In genomic region chr7:3414888-3415287, GRCm38 (mm10) we compare ENCODE assay signal across 8 mouse cellular contexts. TPM values are rescaled to one million over a fixed set of nuclear protein-coding genes. Genes with fewer than 3 reads are reported as not detected.
A peak's percentile ranks its signal among the peaks of the same experiment; 100 is the strongest.
DNase-seq lines count a peak whose midpoint lies in the region; ATAC-seq and TF ChIP-seq lines count a peak whose summit lies in the region.

No protein-coding gene starts in this region.

- H3K27me3 ChIP-seq in spleen, adult 2 months (ENCODE audit: control insufficient read depth, insufficient read depth, low read length), result peaks cover 27% of the 10 kb centered on the region
- peaks cover 92% of the 10 kb centered on the region for H3K27me3 ChIP-seq in embryonic facial prominence, embryonic 13.5 days
- peaks cover 72% of the 10 kb centered on the region for H3K27me3 ChIP-seq in hindbrain, embryonic 12.5 days
- H3K27me3 ChIP-seq in liver, embryonic 12.5 days (replicated peaks), result peaks cover 95% of the 10 kb centered on the region

- H3K4me1 ChIP-seq in spleen, adult 2 months (ENCODE audit: control insufficient read depth, insufficient read depth, insufficient read length), result peaks cover 4% of the 10 kb centered on the region
- peaks cover 15% of the 10 kb centered on the region for H3K4me1 ChIP-seq in embryonic facial prominence, embryonic 13.5 days
- H3K4me1 ChIP-seq in hindbrain, embryonic 12.5 days, result peaks cover 25% of the 10 kb centered on the region
- peaks cover 18% of the 10 kb centered on the region for H3K4me1 ChIP-seq in liver, embryonic 12.5 days

- no peak for DNase-seq in spleen, adult 2 months (ENCODE audit: low read depth in 1 of 2, low spot score in 2 of 2)
- no peak for DNase-seq in spleen, adult 12 weeks (ENCODE audit: low spot score)
- DNase-seq in neural tube, embryonic 10.5 days (ENCODE audit: extremely low spot score, low spot score), result peak; percentile 60
- no peak for DNase-seq in thymus, postnatal 0 days (ENCODE audit: low spot score)

- no peak for ATAC-seq in embryonic facial prominence, embryonic 13.5 days (ENCODE audit: insufficient number of reproducible peaks, insufficient read depth, low FRiP score, low TSS enrichment, low read depth)
- no peak for ATAC-seq in hindbrain, embryonic 12.5 days (ENCODE audit: low FRiP score)
- no peak for ATAC-seq in liver, embryonic 12.5 days
- no peak for ATAC-seq in CD4-positive, CD25-positive, alpha-beta regulatory T cell, adult 4 months

- TF ChIP-seq CTCF in spleen, adult 2 months (IDR thresholded peaks at IDR 0.05; ENCODE audit: extremely low read depth, insufficient read depth, insufficient read length, insufficient replicate concordance), result no peak

- 3% methylated on average over 47 of the region's 47 CpGs for WGBS in spleen, adult 2 months
- WGBS in embryonic facial prominence, embryonic 13.5 days, result under 1% methylated on average over 47 of the region's 47 CpGs
- WGBS in hindbrain, embryonic 12.5 days, result under 1% methylated on average over 46 of the region's 47 CpGs
- 2% methylated on average over 47 of the region's 47 CpGs for WGBS in liver, embryonic 12.5 days (ENCODE audit: insufficient replicate concordance)

- H3K4me3 ChIP-seq in spleen, adult 2 months (ENCODE audit: extremely low read depth, insufficient read depth, insufficient read length), result peak overlapping the region; percentile 38; the same call in 1 of the 2 replicates
- H3K4me3 ChIP-seq in embryonic facial prominence, embryonic 13.5 days, result peak overlapping the region; percentile 59
- H3K4me3 ChIP-seq in hindbrain, embryonic 12.5 days, result peak overlapping the region; percentile 62
- H3K4me3 ChIP-seq in liver, embryonic 12.5 days, result peak overlapping the region; percentile 52

- H3K4me2 ChIP-seq in embryonic facial prominence, embryonic 13.5 days, result peak overlapping the region; percentile 98
- H3K4me2 ChIP-seq in hindbrain, embryonic 12.5 days (replicated peaks), result peak overlapping the region; percentile 97
- peak overlapping the region; percentile 76 for H3K4me2 ChIP-seq in liver, embryonic 12.5 days

- H3K9me3 ChIP-seq in embryonic facial prominence, embryonic 13.5 days, result no peaks in the 10 kb centered on the region
- no peaks in the 10 kb centered on the region for H3K9me3 ChIP-seq in hindbrain, embryonic 12.5 days (replicated peaks)
- H3K9me3 ChIP-seq in liver, embryonic 12.5 days (replicated peaks), result no peaks in the 10 kb centered on the region

- no peak for TF ChIP-seq POLR2A in spleen, adult 2 months (IDR thresholded peaks at IDR 0.05; ENCODE audit: low read depth, low read length)

- H3K36me3 ChIP-seq in spleen, adult 2 months (ENCODE audit: control insufficient read depth, insufficient read depth, low read length), result no peaks in the 10 kb centered on the region
- no peaks in the 10 kb centered on the region for H3K36me3 ChIP-seq in embryonic facial prominence, embryonic 13.5 days
- no peaks in the 10 kb centered on the region for H3K36me3 ChIP-seq in hindbrain, embryonic 12.5 days
- no peaks in the 10 kb centered on the region for H3K36me3 ChIP-seq in liver, embryonic 12.5 days

- H3K27ac ChIP-seq in spleen, adult 2 months (ENCODE audit: insufficient read depth, low read length), result no peak overlapping the region
- H3K27ac ChIP-seq in embryonic facial prominence, embryonic 13.5 days, result no peak overlapping the region
- H3K27ac ChIP-seq in hindbrain, embryonic 12.5 days, result no peak overlapping the region
- no peak overlapping the region for H3K27ac ChIP-seq in liver, embryonic 12.5 days

- peak overlapping the region; percentile 70 for H3K9ac ChIP-seq in embryonic facial prominence, embryonic 13.5 days
- H3K9ac ChIP-seq in hindbrain, embryonic 12.5 days, result peak overlapping the region; percentile 70
- no peak overlapping the region for H3K9ac ChIP-seq in liver, embryonic 12.5 days

RNA-seq across cellular contexts. Expression of gene Cacng6, which starts 9.1 kb away (rescaled TPM):
- polyA plus RNA-seq in spleen, adult 2 months (2012; rRNA removed), result 0.11 and 0.15 TPM in 2 replicates
- polyA plus RNA-seq in embryonic facial prominence, embryonic 13.5 days (2015; fragmentation: Nextera tagmentation; extraction: Ambion mirVana), result 0.46 and 0.67 TPM in 2 replicates
- 0.27 and 1.4 TPM in 2 replicates for polyA plus RNA-seq in hindbrain, embryonic 12.5 days (2016; fragmentation: Nextera tagmentation; extraction: Ambion mirVana)
- 0.14 and 0.17 TPM in 2 replicates for polyA plus RNA-seq in liver, embryonic 12.5 days (2016; fragmentation: Nextera tagmentation; extraction: Ambion mirVana)
- 0.13 and 0.26 TPM in 2 replicates for polyA plus RNA-seq in thymus, postnatal 0 days (2015; fragmentation: Nextera tagmentation; extraction: Ambion mirVana)
- not detected for polyA plus RNA-seq in CD4-positive, CD25-positive, alpha-beta regulatory T cell, adult 4 months (2017; shearing (Covaris generic))

RNA-seq across cellular contexts. Expression of gene Cacng8, which starts 24.4 kb away (rescaled TPM):
- 1.8 and 3.0 TPM in 2 replicates for polyA plus RNA-seq in spleen, adult 2 months (2012; rRNA removed)
- polyA plus RNA-seq in embryonic facial prominence, embryonic 13.5 days (2015; fragmentation: Nextera tagmentation; extraction: Ambion mirVana), result 5.5 and 7.5 TPM in 2 replicates
- polyA plus RNA-seq in hindbrain, embryonic 12.5 days (2016; fragmentation: Nextera tagmentation; extraction: Ambion mirVana), result 7.9 and 8.6 TPM in 2 replicates
- polyA plus RNA-seq in liver, embryonic 12.5 days (2016; fragmentation: Nextera tagmentation; extraction: Ambion mirVana), result 0.12 and 0.36 TPM in 2 replicates
- polyA plus RNA-seq in thymus, postnatal 0 days (2015; fragmentation: Nextera tagmentation; extraction: Ambion mirVana), result 0.35 and 0.73 TPM in 2 replicates
- not detected for polyA plus RNA-seq in CD4-positive, CD25-positive, alpha-beta regulatory T cell, adult 4 months (2017; shearing (Covaris generic))
